Mouse (Mus musculus) midbrain, embryonic 10.5 days (tissue): ENCODE results near the gene Pdgfb. TPM values are rescaled to one million over a fixed set of nuclear protein-coding genes. Genes with fewer than 3 reads are reported as not detected.

Experiments used
- DNase-seq: peaks from one replicate; pipeline ENCODE4 v3.0.0-alpha.2; 2017; ENCODE audit warnings: low spot score
- H3K27ac ChIP-seq: fragments of 300-500 bp; sonication (generic); replicated peaks from 2 replicates; pipeline ENCODE4 v1.5.1; 2016; ENCODE audit warnings: mild to moderate bottlenecking
- H3K27me3 ChIP-seq: fragments of 300-500 bp; sonication (generic); 2 replicates; pipeline ENCODE4 v1.6.1; 2016; ENCODE audit warnings: low read depth, mild to moderate bottlenecking; ENCODE audit not compliant: poor library complexity, severe bottlenecking
- H3K36me3 ChIP-seq: fragments of 300-500 bp; sonication (generic); 2 replicates; pipeline ENCODE4 v1.6.1; 2016; ENCODE audit warnings: mild to moderate bottlenecking, moderate library complexity
- H3K4me1 ChIP-seq: fragments of 300-500 bp; sonication (generic); 2 replicates; pipeline ENCODE4 v1.6.1; 2016
- H3K4me3 ChIP-seq: fragments of 300-500 bp; sonication (generic); 2 replicates; pipeline ENCODE4 v1.5.1; 2016; ENCODE audit warnings: mild to moderate bottlenecking, moderate library complexity
- H3K9me3 ChIP-seq: fragments of 300-500 bp; sonication (generic); replicated peaks from 2 replicates; pipeline ENCODE4 v1.6.1; 2016; ENCODE audit warnings: mild to moderate bottlenecking
- WGBS: fragments of 180-500 bp; shearing (Covaris S2); methylation state at CpG from one replicate; pipeline ENCODE4 v1.1.7; 2016; 5-methylcytosine and 5-hydroxymethylcytosine counted together
- polyA plus RNA-seq: library from polyadenylated mRNA; unstranded; fragments of >200 nt; fragmentation: Nextera tagmentation; extraction: Ambion mirVana; gene quantifications from 2 replicates; pipeline ENCODE4 v1.2.1, GENCODE M21; 2016

The Pdgfb gene
- polyA plus RNA-seq, 1 experiment from 2014 or later = 1.7 TPM

- no peaks in the 10 kb centered on the region for H3K36me3 ChIP-seq
- WGBS = 2% methylated on average over 36 of the region's 36 CpGs
- peaks cover 81% of the 10 kb centered on the region for H3K27me3 ChIP-seq
- H3K9me3 ChIP-seq = no peaks in the 10 kb centered on the region
- peak overlapping the region; percentile 86 for H3K27ac ChIP-seq
- peak; percentile 25 for DNase-seq
- H3K4me3 ChIP-seq = peak overlapping the region; percentile 79
- H3K4me1 ChIP-seq = peaks cover 36% of the 10 kb centered on the region
Observed at GRCm38 (mm10) chr15:80013256-80014030, 1.3 kb downstream of the Pdgfb start.

- under 1% methylated on average over 55 of the region's 60 CpGs for WGBS
Observed at GRCm38 (mm10) chr15:80012527-80013201, 2.1 kb downstream of the Pdgfb start.

GRCm38 (mm10) chr15:80011778-80012526, 2.8 kb downstream of the Pdgfb start:
- H3K27ac ChIP-seq = peak overlapping the region; percentile 86

More at GRCm38 (mm10) chr15:80012527-80013201, 2.1 kb downstream of the Pdgfb start:
- H3K27ac ChIP-seq = peak overlapping the region; percentile 86
- DNase-seq = peak; percentile 68
- no peaks in the 10 kb centered on the region for H3K36me3 ChIP-seq
- peaks cover 36% of the 10 kb centered on the region for H3K4me1 ChIP-seq
- no peaks in the 10 kb centered on the region for H3K9me3 ChIP-seq
- H3K27me3 ChIP-seq = peaks cover 86% of the 10 kb centered on the region
- peak overlapping the region; percentile 79 for H3K4me3 ChIP-seq

GRCm38 (mm10) chr15:80011194-80011593, 3.6 kb downstream of the Pdgfb start:
- no peak overlapping the region for H3K27ac ChIP-seq
- WGBS = 40% methylated on average over 6 of the region's 6 CpGs
- H3K36me3 ChIP-seq = no peaks in the 10 kb centered on the region
- peak overlapping the region; percentile 79; the same call in 1 of the 2 replicates for H3K4me3 ChIP-seq
- peaks cover 37% of the 10 kb centered on the region for H3K4me1 ChIP-seq
- DNase-seq = no peak
- H3K27me3 ChIP-seq = peaks cover 79% of the 10 kb centered on the region
- no peaks in the 10 kb centered on the region for H3K9me3 ChIP-seq

More at GRCm38 (mm10) chr15:80011778-80012526, 2.8 kb downstream of the Pdgfb start:
- WGBS = 1% methylated on average over 50 of the region's 56 CpGs
- H3K4me3 ChIP-seq = peak overlapping the region; percentile 79
- peak; percentile 19 for DNase-seq
- no peaks in the 10 kb centered on the region for H3K36me3 ChIP-seq
- H3K4me1 ChIP-seq = peaks cover 36% of the 10 kb centered on the region
- no peaks in the 10 kb centered on the region for H3K9me3 ChIP-seq
- H3K27me3 ChIP-seq = peaks cover 80% of the 10 kb centered on the region

GRCm38 (mm10) chr15:80010182-80010558, 4.6 kb downstream of the Pdgfb start:
- Histone ChIP-seq H3K27me3 (peaks cover 79% of the 10 kb centered on the region), H3K4me3 (no peak overlapping the region), H3K27ac (no peak overlapping the region), H3K4me1 (peaks cover 47% of the 10 kb centered on the region), H3K9me3 (no peaks in the 10 kb centered on the region), H3K36me3 (no peaks in the 10 kb centered on the region)
- 50% methylated on average over 7 of the region's 7 CpGs for WGBS
- DNase-seq = no peak

- H3K27me3 ChIP-seq = peaks cover 79% of the 10 kb centered on the region
- 55% methylated on average over 12 of the region's 12 CpGs for WGBS
- no peak for DNase-seq
- H3K4me1 ChIP-seq = peaks cover 48% of the 10 kb centered on the region
- H3K27ac ChIP-seq = no peak overlapping the region
- no peaks in the 10 kb centered on the region for H3K36me3 ChIP-seq
- H3K9me3 ChIP-seq = no peaks in the 10 kb centered on the region
- H3K4me3 ChIP-seq = no peak overlapping the region
Observed at GRCm38 (mm10) chr15:80009421-80010181, 5.2 kb downstream of the Pdgfb start.

GRCm38 (mm10) chr15:80008461-80008860, 6.3 kb downstream of the Pdgfb start:
- H3K36me3 ChIP-seq = no peaks in the 10 kb centered on the region
- peaks cover 46% of the 10 kb centered on the region for H3K4me1 ChIP-seq
- no peak for DNase-seq
- no peak overlapping the region for H3K27ac ChIP-seq
- no peaks in the 10 kb centered on the region for H3K9me3 ChIP-seq
- peaks cover 76% of the 10 kb centered on the region for H3K27me3 ChIP-seq
- WGBS = 94% methylated on average over 6 of the region's 6 CpGs
- no peak overlapping the region for H3K4me3 ChIP-seq

GRCm38 (mm10) chr15:80006156-80006555, 8.6 kb downstream of the Pdgfb start:
- H3K27me3 ChIP-seq = peaks cover 56% of the 10 kb centered on the region
- H3K9me3 ChIP-seq = no peaks in the 10 kb centered on the region

GRCm38 (mm10) chr15:80005436-80005835, 9.3 kb downstream of the Pdgfb start:
- H3K27me3 ChIP-seq = peaks cover 48% of the 10 kb centered on the region
- no peaks in the 10 kb centered on the region for H3K36me3 ChIP-seq
- peaks cover 33% of the 10 kb centered on the region for H3K4me1 ChIP-seq
- no peaks in the 10 kb centered on the region for H3K9me3 ChIP-seq
- peak overlapping the region; percentile 85 for H3K27ac ChIP-seq
- H3K4me3 ChIP-seq = no peak overlapping the region
- DNase-seq = no peak
- WGBS = 76% methylated on average over 10 of the region's 10 CpGs

More at GRCm38 (mm10) chr15:80006156-80006555, 8.6 kb downstream of the Pdgfb start:
- WGBS = 86% methylated on average over 7 of the region's 7 CpGs
- Histone ChIP-seq H3K4me1 (peaks cover 27% of the 10 kb centered on the region), H3K4me3 (no peak overlapping the region), H3K36me3 (no peaks in the 10 kb centered on the region), H3K27ac (peak overlapping the region; percentile 20; the same call in 1 of the 2 replicates)
- no peak for DNase-seq

- 28% methylated on average over 14 of the region's 14 CpGs for WGBS
- H3K4me1 ChIP-seq = peaks cover 37% of the 10 kb centered on the region
- H3K27me3 ChIP-seq = peaks cover 42% of the 10 kb centered on the region
- peak; percentile 46 for DNase-seq
- 0 out of 2 replicates have a peak overlapping the region, but pooled peaks have one; percentile 12 for H3K4me3 ChIP-seq
- no peaks in the 10 kb centered on the region for H3K36me3 ChIP-seq
- H3K9me3 ChIP-seq = no peaks in the 10 kb centered on the region
- peak overlapping the region; percentile 85 for H3K27ac ChIP-seq
Observed at GRCm38 (mm10) chr15:80004644-80005340, 10.0 kb downstream of the Pdgfb start.

- Histone ChIP-seq H3K27me3 (peaks cover 38% of the 10 kb centered on the region), H3K4me3 (no peak overlapping the region), H3K9me3 (no peaks in the 10 kb centered on the region), H3K4me1 (peaks cover 37% of the 10 kb centered on the region), H3K36me3 (no peaks in the 10 kb centered on the region), H3K27ac (peak overlapping the region; percentile 85)
- 66% methylated on average over 2 of the region's 2 CpGs for WGBS
- DNase-seq = no peak
Observed at GRCm38 (mm10) chr15:80003581-80003980, 11.2 kb downstream of the Pdgfb start.
